Mouse (Mus musculus) gastrocnemius, adult 2 months (tissue): ENCODE measurements around the gene Stat2. TPM values are rescaled to one million over a fixed set of nuclear protein-coding genes. Genes with fewer than 3 reads are reported as not detected.
"Not testable (repeated sequence)": the region's sequence is repeated elsewhere in the genome, so short reads cannot be mapped to it uniquely, and the experiment has no call there.

ENCODE experiments used
- DNase-seq: peaks from one replicate; pipeline ENCODE4 v3.0.0; 2022
- H3K27ac ChIP-seq: fragments of 200-600 bp; 2 replicates; pipeline ENCODE4 v1.8.1; 2022; ENCODE audit warnings: mild to moderate bottlenecking
- H3K4me3 ChIP-seq: fragments of 200-600 bp; 2 replicates; pipeline ENCODE4 v1.8.1; 2022; ENCODE audit warnings: mild to moderate bottlenecking, moderate library complexity
- CTCF ChIP-seq: fragments of 200-600 bp; IDR thresholded peaks from 2 replicates; pipeline ENCODE4 v1.8.1; 2022; ENCODE audit warnings: antibody characterized with exemption, mild to moderate bottlenecking, moderate library complexity
- intact Hi-C: fragments of 180-260 bp; cut with DNase I; formaldehyde crosslinking; loops from one replicate; pipeline ENCODE4 v1.15.1; 2025
- total RNA-seq, 2 experiments: library from RNA; stranded (reverse); gene quantifications; 2 replicates each; pipeline ENCODE4 v1.2.3; 2021

The Stat2 gene
- total RNA-seq, 2 experiments from 2014 or later: 3.2 to 4.5 TPM

GRCm38 (mm10) chr10:128310902-128311301, 40.5 kb downstream of the Stat2 start:
- DNase-seq: no peak
- no peak overlapping the region for H3K27ac ChIP-seq
- intact Hi-C loops: no loop called here
- TF ChIP-seq CTCF: no peak
- H3K4me3 ChIP-seq: no peak overlapping the region

GRCm38 (mm10) chr10:128315578-128315977, 45.2 kb downstream of the Stat2 start:
- Histone ChIP-seq H3K27ac (no peak overlapping the region), H3K4me3 (no peak overlapping the region)
- no peak for TF ChIP-seq CTCF
- no peak for DNase-seq
- intact Hi-C loops: no loop called here

DNA sequence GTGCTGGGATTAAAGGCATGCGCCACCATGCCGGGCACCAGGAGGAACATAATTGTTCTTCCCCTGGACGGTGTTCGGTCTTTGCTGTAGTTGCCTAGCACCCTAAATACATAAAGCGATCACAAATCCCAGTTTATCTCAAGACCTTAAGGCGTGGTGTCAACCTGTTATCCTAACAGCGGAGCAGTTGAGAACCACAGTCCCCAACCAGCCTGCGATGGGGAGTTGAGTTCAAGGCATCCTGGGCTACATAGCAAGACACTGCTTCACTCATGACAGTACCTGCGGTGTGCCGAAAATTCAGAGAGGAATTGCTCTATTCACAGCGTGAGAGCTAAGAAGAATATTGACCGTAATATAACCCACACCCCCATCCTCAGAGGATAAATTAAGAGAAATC, 51.3 kb downstream of the Stat2 start:
- intact Hi-C loops: no loop called here
- Histone ChIP-seq H3K4me3 (peak overlapping the region; percentile 85), H3K27ac (peak overlapping the region; percentile 99)
- no peak for TF ChIP-seq CTCF
- DNase-seq: no peak

DNA sequence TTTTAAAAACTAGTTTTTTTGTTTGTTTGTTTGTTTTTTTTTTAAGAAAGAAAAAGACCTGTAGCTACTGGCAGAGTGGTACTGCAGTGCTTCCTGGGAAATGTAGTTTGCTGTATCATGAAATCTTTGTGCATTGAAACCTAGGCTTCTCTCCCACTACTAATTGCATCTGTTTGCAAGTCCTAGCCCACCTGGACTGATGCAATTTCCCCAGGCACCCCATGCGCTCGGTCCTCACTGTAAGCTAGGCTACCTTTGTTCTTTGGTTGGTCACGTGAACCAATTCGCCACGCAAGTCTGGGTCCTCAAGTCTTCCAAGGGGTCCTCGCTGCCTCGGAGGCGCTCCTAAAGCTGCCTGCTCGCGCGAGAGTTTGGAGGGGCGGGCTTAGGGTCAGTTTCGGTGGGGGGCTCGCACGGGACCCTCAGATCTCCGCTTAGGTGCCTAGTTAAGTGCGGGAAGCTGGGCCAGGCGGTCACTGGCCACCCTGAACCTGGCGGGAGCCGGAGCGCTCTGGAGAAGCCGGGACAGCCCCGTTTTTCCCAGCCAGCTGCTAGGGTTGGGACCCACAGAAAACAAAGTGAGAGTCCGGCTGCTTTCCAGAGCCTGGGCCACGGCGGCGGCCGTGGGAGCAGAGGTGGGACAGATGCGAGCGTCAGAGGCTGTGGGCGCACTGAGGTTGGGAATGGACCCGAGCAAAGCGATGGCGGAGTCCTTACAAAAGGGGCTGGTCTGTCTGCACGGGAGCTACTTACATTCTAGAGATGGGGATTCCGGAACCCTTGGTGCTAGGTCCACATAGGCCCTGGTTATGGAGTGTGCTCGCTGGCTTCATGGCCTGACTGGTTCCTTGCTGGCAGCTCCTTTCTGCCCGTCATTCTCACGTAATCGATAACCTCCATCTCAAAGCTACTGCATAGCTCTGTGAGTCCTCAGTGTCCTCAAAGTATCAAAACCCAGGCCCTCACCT, 52.1 kb downstream of the Stat2 start, which contains the start of gene Cnpy2:
Gene Cnpy2 (plus strand): TSS at position 319 of the 968 bp plus-strand sequence.
- H3K27ac ChIP-seq: peak within 1 kb of the TSS; percentile 99
- DNase-seq: peak; percentile 89
- intact Hi-C loops: no loop called here

DNA sequence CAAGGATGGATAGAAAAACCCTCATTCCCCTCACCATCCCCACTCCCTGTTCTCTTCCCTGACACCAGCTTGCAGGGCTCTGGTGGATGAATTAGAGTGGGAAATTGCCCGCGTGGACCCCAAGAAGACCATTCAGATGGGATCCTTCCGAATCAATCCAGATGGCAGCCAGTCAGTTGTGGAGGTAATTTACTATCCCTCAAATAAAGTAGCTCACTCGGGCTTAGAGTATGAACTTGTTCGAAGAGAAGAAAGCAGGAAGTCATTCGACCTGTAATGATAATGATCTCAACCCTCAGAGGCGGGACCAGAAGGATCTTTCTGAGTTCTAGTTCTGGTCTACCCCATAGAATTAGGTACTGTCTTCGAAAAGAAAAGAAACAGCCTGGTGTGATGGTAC, 53.2 kb downstream of the Stat2 start:
- no peak for DNase-seq
- Histone ChIP-seq H3K27ac (peak overlapping the region; percentile 99), H3K4me3 (peak overlapping the region; percentile 85)
- intact Hi-C loops: no loop called here
- TF ChIP-seq CTCF: no peak

More for the DNA sequence above, 52.1 kb downstream of the Stat2 start, which contains the start of gene Cnpy2:
- peak within 1 kb of the TSS; percentile 85 for H3K4me3 ChIP-seq
- no peak for TF ChIP-seq CTCF

GRCm38 (mm10) chr10:128326825-128327224, 56.5 kb downstream of the Stat2 start:
- DNase-seq: no peak
- H3K27ac ChIP-seq: no peak overlapping the region
- intact Hi-C loops: no loop called here
- no peak overlapping the region for H3K4me3 ChIP-seq
- no peak for TF ChIP-seq CTCF

DNA sequence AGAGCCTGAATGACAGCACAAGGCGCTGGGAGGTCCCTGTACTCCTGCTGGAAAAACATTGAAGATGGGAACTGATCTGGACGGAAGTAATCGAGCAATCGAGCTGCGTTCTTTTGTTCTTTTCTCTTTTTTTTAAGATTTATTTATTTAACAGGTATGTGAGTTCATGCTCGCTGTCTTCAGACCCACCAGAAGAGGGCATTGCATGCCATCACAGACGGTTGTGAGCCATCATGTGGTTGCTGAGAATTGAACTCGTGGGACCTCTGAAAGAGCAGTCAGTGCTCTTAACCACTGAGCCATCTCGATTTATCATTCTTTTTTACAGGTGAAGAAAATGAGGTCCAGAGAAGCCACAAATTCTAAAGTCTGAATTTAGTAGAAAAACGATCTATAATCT, 57.3 kb downstream of the Stat2 start:
- no peak for DNase-seq
- intact Hi-C loops: no loop called here
- no peak overlapping the region for H3K27ac ChIP-seq
- TF ChIP-seq CTCF: no peak; the same call in 1 of the 2 replicates
- no peak overlapping the region for H3K4me3 ChIP-seq

DNA sequence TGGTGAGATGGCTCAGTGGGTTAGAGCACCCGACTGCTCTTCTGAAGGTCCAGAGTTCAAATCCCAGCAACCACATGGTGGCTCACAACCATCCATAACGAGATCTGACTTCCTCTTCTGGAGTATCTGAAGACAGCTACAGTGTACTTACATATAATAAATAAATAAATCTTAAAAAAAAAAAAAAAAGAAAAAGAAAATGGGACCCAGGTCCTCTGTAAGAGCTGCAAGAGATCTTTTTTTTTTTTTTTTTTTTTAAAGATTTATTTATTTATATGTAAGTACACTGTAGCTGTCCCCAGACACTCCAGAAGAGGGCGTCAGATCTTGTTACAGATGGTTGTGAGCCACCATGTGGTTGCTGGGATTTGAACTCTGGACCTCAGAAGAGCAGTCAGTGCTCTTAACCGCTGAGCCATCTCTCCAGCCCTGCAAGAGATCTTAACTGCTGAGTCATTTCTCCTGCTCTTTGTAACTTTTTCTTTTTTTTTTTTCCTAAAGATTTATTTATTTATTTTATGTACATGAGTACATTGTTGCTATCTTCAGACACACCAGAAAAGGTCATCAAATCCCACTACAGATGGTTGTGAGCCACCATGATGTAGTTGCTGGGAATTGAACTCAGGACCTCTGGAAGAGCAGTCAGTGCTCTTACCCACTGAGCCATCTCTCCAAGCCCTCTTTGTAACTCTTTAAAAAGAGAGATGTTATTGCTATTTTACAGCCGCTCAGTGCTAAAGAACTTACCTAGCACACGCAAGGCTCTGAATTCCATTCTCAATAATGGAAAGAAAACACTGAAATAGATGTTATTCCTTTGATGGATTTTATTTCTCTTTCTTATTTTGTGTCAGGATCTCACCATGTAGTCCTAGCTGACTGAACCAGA, 62.2 kb downstream of the Stat2 start:
- H3K27ac ChIP-seq, H3K4me3 ChIP-seq, DNase-seq, intact Hi-C loops: not testable (repeated sequence)

- Histone ChIP-seq H3K27ac (peak overlapping the region; percentile 97), H3K4me3 (no peak overlapping the region)
- intact Hi-C loops: loop anchor here (5.0 kb wide), 1 partner anchor 42 kb away; the partner anchor contains the start of gene Ankrd52
- peak; percentile 78 for TF ChIP-seq CTCF
- DNase-seq: peak; percentile 85
Observed at GRCm38 (mm10) chr10:128335582-128335981, 65.2 kb downstream of the Stat2 start.

DNA sequence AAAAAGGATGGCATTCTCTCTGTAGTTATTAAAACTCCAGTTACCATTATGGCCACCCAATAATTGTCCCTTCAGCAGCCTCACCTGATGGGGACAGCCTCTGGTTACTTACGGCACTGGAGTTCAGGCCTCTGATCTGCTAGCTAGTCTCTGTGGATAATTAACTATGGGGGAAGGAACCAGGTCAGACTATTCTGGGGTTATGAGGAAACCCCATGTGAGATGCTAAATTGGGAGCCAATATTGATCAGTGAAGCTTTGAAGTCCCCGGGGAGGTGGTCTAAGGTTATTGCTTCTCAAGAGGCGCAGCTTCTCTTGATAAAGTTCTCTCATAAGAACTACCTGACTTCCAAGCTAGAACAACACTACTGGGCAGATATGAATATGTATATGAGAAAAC, 65.8 kb downstream of the Stat2 start:
- TF ChIP-seq CTCF: no peak
- DNase-seq: no peak
- Histone ChIP-seq H3K4me3 (no peak overlapping the region), H3K27ac (peak overlapping the region; percentile 97)
- intact Hi-C loops: loop anchor here (2.0 to 5.0 kb wide), 2 partner anchors 41 to 119 kb away; partner anchors contain the start of gene Ankrd52

DNA sequence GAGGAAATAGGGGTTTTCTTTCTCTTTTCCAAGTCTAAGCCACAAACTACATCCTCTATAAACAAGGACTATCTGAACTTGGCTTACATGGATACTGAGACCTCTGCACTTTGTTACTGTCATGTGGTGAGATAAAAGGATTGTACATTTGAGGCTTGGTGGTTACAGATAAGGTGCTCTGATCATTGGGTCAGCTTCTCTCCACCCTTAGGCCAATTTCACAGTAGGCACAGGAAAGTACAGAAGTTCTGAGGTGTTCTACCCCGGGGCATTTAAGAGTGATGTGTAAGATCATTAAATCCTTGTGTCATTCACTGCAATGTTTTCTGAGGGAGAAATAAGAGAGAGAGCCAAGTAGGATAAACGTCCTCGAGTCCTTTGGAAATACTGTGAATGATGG, 66.2 kb downstream of the Stat2 start:
- DNase-seq: no peak
- intact Hi-C loops: loop anchor here (2.0 to 5.0 kb wide), 2 partner anchors 41 to 118 kb away; partner anchors contain the start of gene Ankrd52
- Histone ChIP-seq H3K4me3 (peak overlapping the region; percentile 74), H3K27ac (peak overlapping the region; percentile 97)
- TF ChIP-seq CTCF: no peak
